Mouse (Mus musculus) bone marrow, adult 2 months (tissue): ENCODE data around the gene Ndufc1. TPM values are rescaled to one million over a fixed set of nuclear protein-coding genes. Genes with fewer than 3 reads are reported as not detected.
"Not testable (repeated sequence)": the region's sequence is repeated elsewhere in the genome, so short reads cannot be mapped to it uniquely, and the experiment has no call there.

Experiments
- H3K27ac ChIP-seq: fragments of 200-500 bp; 2 replicates; pipeline ENCODE4 v1.5.1; 2012; ENCODE audit warnings: low read depth, mild to moderate bottlenecking, control low read depth, inconsistent platforms, low read length; ENCODE audit not compliant: control insufficient read depth, poor library complexity, insufficient read depth
- H3K4me1 ChIP-seq: fragments of 200-500 bp; 2 replicates; pipeline ENCODE4 v1.6.1; 2011; ENCODE audit warnings: low read length; ENCODE audit not compliant: control insufficient read depth, insufficient read depth
- H3K4me3 ChIP-seq: fragments of 200-500 bp; replicated peaks from 2 replicates; pipeline ENCODE3; 2011; ENCODE audit warnings: mild to moderate bottlenecking, low read depth, low read length, control low read depth; ENCODE audit not compliant: control insufficient read depth
- CTCF ChIP-seq: fragments of 200-500 bp; IDR thresholded peaks from 2 replicates; pipeline ENCODE4 v1.5.1; 2011; ENCODE audit warnings: low read length, control low read depth; ENCODE audit not compliant: control insufficient read depth, insufficient read depth
- POLR2A ChIP-seq: fragments of 200-500 bp; IDR thresholded peaks from 2 replicates; pipeline ENCODE4 v1.6.1; 2011; ENCODE audit warnings: low read depth, mild to moderate bottlenecking, control low read depth, low read length, borderline replicate concordance; ENCODE audit not compliant: control insufficient read depth
- WGBS: fragments of 180-500 bp; shearing (Covaris S2); methylation state at CpG from one replicate; pipeline ENCODE4 v1.1.7; 2018; 5-methylcytosine and 5-hydroxymethylcytosine counted together
- polyA plus RNA-seq: library from polyadenylated mRNA; stranded (reverse); fragments of >200 nt; gene quantifications from 2 replicates; pipeline ENCODE4 v1.2.4, GENCODE M21; 2011; ENCODE audit warnings: low replicate concordance; ENCODE audit not compliant: missing spikeins, insufficient read depth, insufficient read length

The Ndufc1 gene
- polyA plus RNA-seq, 1 experiment: 72.8 TPM

- WGBS: under 1% methylated on average over 68 of the region's 68 CpGs
- TF ChIP-seq POLR2A: no peak
- no peak for TF ChIP-seq CTCF
- Histone ChIP-seq H3K27ac (peak overlapping the region; percentile 94), H3K4me3 (peak overlapping the region; percentile 99), H3K4me1 (no peaks in the 10 kb centered on the region)
Observed at GRCm38 (mm10) chr3:51416364-51417134, 7.8 kb upstream of the Ndufc1 start.

GRCm38 (mm10) chr3:51416073-51416363 is 7.2 kb upstream of the Ndufc1 start:
- H3K4me3 ChIP-seq: peak overlapping the region; percentile 99
- no peaks in the 10 kb centered on the region for H3K4me1 ChIP-seq
- under 1% methylated on average over 30 of the region's 30 CpGs for WGBS
- TF ChIP-seq POLR2A (no peak), CTCF (no peak)
- peak overlapping the region; percentile 94 for H3K27ac ChIP-seq

GRCm38 (mm10) chr3:51415098-51416072 is 6.6 kb upstream of the Ndufc1 start, which contains the start of gene Naa15:
TSS of gene Naa15 (plus strand) at chr3:51415148.
- 3% methylated on average over 43 of the region's 43 CpGs for WGBS
- Histone ChIP-seq H3K4me3 (peak within 1 kb of the TSS; percentile 99), H3K27ac (peak within 1 kb of the TSS; percentile 94), H3K4me1 (no peaks in the 10 kb centered on the region)
- TF ChIP-seq POLR2A (peak; percentile 89; the same call in 1 of the 2 replicates), CTCF (no peak)

- WGBS: 51% methylated on average over 1 of the region's 1 CpGs
- no peak overlapping the region for H3K4me3 ChIP-seq
- no peak overlapping the region for H3K27ac ChIP-seq
- TF ChIP-seq CTCF (no peak), POLR2A (no peak)
- H3K4me1 ChIP-seq: no peaks in the 10 kb centered on the region; the same call in 1 of the 2 replicates
Observed at GRCm38 (mm10) chr3:51413276-51413675, 4.5 kb upstream of the Ndufc1 start.

- Histone ChIP-seq H3K27ac (no peak overlapping the region), H3K4me3 (no peak overlapping the region), H3K4me1 (no peaks in the 10 kb centered on the region; the same call in 1 of the 2 replicates)
- WGBS: 89% methylated on average over 7 of the region's 7 CpGs
- TF ChIP-seq POLR2A (no peak), CTCF (no peak)
Observed at GRCm38 (mm10) chr3:51412457-51412856, 3.7 kb upstream of the Ndufc1 start.

- H3K27ac ChIP-seq: no peak overlapping the region
- H3K4me1 ChIP-seq: no peaks in the 10 kb centered on the region; the same call in 1 of the 2 replicates
- WGBS: 30% methylated on average over 20 of the region's 20 CpGs
- no peak for TF ChIP-seq CTCF
- no peak for TF ChIP-seq POLR2A
- peak overlapping the region; percentile 97 for H3K4me3 ChIP-seq
Observed at GRCm38 (mm10) chr3:51407870-51408560, 773 bp downstream of the Ndufc1 start.

GRCm38 (mm10) chr3:51402628-51403027 is 6.2 kb downstream of the Ndufc1 start:
- Histone ChIP-seq H3K27ac (no peak overlapping the region), H3K4me3 (no peak overlapping the region), H3K4me1 (no peaks in the 10 kb centered on the region)
- WGBS: 80% methylated on average over 12 of the region's 12 CpGs
- TF ChIP-seq POLR2A (no peak), CTCF (no peak)

GRCm38 (mm10) chr3:51402054-51402453 is 6.7 kb downstream of the Ndufc1 start:
- H3K4me1 ChIP-seq, H3K4me3 ChIP-seq, H3K27ac ChIP-seq: not testable (repeated sequence)
- 59% methylated on average over 4 of the region's 4 CpGs for WGBS
